Mouse (Mus musculus) megakaryocyte, adult 5-6 weeks (primary cell): ENCODE measurements around the gene Cenpt. TPM values are rescaled to one million over a fixed set of nuclear protein-coding genes. Genes with fewer than 3 reads are reported as not detected.

ENCODE experiments used
- ATAC-seq: 2 replicates; pipeline ENCODE4 v1.8.0; 2016; ENCODE audit warnings: mild to moderate bottlenecking, inconsistent platforms; ENCODE audit not compliant: poor library complexity, severe bottlenecking
- total RNA-seq, 2 experiments: library from RNA; stranded (forward) in 1 of 2; stranded (reverse) in 1 of 2; fragments of 153-499, 151-499 nt in 1 of 2; fragments of 221-1000, 200-1000 nt in 1 of 2; gene quantifications; 2 replicates each; pipeline versions ENCODE4 v1.2.3 to v1.2.4; 2015 to 2017

Cenpt gene
- total RNA-seq (2015), result 12.4 and 18.3 TPM in 2 replicates
- total RNA-seq (2017), result 16.7 and 25.0 TPM in 2 replicates

DNA sequence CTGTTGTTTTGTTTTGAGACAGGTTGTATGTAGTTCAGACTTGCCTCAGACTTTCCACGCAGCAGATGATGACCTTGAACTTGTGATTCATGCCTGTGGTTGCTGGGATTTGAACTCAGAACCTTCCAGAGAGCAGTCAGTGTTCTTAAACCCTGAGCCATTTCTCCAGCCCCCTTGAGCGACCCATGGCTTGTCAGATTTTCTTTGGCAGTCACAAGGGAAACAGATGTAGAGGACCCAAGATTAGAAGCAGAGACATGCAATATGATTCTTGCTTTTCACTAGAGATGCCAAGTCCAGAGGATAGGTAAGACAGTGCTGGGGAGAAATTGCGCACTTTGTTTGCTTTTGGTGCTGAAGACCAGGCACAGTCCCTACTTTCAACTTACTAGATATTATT lies at the start of gene Cenpt:
Cenpt (minus strand) TSS at position 101 of the 400 bp plus-strand sequence.
- no peak for ATAC-seq

DNA sequence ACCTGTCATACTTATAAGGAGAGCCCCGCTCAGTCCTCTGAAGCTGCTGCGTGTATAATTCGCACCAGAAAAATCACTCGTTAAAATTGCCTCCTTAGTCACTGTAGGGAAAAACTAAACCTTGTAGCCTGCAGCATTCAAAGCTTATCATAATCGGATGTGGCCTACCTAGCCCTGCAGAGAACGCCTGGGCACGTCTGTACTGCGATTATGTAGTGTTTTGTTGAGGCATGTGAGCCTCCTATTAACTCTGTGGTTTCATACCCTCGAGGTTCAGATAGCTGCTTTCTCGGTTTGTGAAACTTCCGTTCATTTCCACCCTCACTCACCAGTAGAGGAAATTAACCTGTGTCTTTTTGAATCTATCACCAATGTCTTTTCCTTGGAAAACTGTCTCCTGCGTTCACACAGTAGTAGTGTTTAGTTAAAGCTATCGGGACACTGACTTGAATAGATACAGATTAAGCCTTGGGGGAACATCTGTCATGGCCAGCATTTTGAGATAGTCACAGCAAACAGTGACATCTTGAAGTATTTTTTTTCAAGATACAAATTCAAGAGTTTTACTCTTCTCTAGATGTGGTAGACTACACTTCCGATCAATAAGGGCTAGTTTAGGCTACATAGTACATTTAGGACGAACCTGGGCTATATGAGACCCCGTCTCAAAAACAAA lies 48.0 kb upstream of the Cenpt start:
- ATAC-seq, result peak; percentile 41

GRCm38 (mm10) chr8:105900180-105900940 lies 47.3 kb upstream of the Cenpt start, which contains the start of gene Pskh1:
TSS of gene Pskh1 (plus strand) at chr8:105900441.
- peak; percentile 98 for ATAC-seq

- no peak for ATAC-seq
Observed at GRCm38 (mm10) chr8:105897801-105898480, 44.9 kb upstream of the Cenpt start.

DNA sequence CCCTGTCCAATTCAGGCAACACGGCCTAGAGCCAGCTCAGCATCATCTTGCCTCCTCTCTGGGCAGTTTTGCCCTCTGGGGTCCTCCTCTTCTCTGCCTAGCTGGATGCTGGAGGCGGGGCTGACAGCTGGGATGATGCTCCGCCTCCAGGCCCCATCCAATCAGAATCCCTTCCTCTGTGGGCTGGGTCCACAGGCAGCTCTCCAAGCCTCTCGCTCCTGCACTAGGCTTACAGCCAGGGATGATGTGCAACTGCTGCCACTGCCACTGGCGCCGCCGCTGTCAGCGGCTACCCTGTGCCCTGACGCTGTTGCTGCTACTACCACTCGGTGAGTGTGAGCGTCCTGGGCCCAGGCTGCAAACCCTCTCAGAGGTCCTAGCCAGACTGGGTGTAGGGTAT lies 40.3 kb upstream of the Cenpt start, which contains the start of gene Nrn1l:
Nrn1l (plus strand) TSS at position 229 of the 400 bp plus-strand sequence.
- no peak for ATAC-seq

DNA sequence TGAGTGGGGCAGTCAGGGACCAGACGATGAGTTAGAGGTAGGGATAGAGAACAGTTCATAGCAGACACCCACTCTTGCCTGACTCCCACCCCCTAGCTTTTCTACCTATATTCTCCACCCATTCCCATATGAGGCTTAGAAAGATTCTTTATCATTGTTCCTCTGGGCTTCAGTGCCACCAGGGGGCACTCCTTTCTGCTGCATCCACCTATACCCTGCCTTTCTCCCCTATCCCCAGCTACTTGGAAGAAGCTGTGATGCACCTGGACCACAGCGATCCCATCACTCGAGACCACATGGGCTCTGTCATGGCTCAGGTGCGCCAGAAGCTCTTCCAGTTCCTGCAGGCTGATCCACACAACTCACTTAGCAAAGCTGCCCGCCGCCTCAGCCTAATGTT lies 39.4 kb upstream of the Cenpt start:
- ATAC-seq, result no peak

- ATAC-seq, result no peak
Observed at GRCm38 (mm10) chr8:105890870-105891269, 37.8 kb upstream of the Cenpt start.

DNA sequence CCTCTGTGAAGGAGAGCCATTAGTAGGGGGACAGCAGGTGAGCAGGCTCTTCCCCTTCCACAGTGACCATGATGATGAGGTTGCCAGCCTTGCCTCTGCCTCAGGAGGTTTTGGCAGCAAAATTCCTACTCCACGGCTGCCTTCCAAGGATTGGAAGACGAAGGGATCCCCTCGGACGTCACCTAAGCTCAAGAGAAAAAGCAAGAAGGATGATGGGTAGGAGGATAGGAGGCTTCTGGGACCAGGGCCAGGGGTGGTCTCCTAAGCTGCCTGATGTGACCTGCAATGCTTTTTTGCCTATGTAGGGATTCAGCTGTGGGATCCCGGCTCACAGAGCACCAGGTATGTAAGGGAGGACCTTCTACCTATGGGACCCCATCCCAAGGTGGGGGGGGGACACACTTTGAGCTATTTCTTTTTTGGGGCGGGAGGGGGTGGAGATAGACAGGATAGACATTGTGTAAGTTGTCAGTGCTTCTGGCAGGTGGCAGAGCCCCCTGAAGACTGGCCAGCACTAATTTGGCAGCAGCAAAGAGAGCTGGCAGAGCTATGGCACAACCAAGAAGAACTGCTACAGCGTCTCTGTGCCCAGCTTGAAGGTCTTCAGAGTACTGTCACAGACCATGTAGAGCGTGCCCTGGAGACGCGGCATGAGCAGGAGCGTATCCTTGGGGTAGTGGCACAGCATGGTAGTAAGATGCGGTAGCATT lies 36.8 kb upstream of the Cenpt start:
- ATAC-seq, result no peak

GRCm38 (mm10) chr8:105880754-105881520 lies 27.9 kb upstream of the Cenpt start, which contains the start of gene Edc4:
TSS of gene Edc4 (plus strand) at chr8:105880881.
- peak; percentile 99 for ATAC-seq

DNA sequence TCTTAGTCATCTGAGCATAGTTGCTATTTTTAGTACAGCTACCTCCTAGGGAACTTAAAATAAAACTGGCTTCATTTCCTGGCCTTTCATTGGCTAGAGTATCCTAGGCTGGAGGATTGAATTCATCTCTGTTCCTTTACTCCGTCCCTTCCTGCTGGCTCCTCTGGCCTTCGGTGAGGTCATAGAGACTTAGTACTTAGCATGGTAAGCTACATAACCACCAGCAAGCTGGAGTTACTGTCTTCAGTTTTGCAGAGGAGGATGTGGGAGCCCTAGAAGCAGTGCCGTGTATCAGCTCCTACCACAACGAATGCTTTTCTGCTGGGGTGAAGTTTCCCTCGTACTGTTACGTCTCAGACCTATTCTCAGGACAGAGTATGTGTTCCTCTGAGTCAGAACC lies 21.2 kb upstream of the Cenpt start:
- ATAC-seq, result no peak

- ATAC-seq, result no peak
Observed at GRCm38 (mm10) chr8:105866364-105867029, 13.4 kb upstream of the Cenpt start.

DNA sequence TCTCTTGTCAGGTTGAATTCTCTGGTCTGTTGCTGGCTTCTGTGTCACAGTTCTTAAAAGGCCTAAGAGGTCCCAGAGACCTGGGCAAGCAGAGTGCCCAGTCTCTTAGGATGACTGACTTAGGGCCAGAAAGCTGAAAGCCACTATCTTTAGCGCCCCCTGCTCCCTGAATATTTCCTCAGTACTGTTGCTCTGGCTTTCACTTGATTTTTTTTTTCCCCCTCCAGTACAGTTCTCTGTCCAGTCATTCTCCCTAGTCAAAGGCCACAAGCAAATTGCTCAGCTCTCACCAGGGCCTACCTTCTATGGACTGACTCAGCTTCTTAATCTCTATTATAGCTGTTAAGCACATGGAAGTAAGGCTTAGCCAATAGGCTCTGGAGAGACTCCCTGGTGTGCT lies 8.9 kb upstream of the Cenpt start:
- no peak for ATAC-seq

DNA sequence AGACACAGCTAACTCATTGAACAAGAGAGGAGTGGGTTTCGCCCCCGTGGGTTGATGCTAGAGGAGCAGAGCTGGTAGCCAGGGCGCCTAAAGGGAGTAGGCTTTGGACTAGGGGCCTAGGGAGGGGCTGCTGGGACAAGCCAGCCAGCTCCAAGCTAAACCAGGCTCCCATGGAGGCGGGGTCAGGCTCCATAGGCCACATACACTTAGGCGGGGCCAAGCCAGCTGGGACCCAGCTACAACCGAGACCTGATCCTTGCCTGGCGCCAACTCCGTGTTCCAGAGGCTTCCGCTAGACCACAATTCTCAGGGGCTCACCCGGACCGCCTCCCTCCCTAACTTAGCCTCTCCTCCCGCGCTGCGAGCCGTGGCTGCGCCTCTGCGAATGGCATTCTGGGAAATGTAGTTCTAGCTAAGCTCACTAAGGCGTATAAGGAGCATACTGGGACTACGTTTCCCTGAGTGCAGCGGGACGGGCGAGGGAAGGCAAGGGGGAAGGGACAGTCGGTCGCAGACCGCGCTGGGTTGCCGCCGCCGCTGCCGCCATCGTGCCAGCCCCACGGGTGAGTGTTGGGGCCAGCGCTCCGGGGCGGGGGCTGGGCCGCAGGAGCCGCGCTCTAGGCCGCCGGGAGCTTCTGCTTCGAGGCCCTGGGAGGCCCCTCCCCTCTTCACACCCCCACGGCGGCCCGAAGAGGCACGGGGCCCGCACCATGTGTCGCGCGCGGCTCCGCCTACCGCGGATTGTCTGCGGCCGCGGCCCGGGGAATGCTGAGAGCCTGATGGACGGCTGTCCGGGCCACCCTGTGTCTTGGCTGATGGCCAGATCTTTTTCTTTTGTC lies 7.3 kb upstream of the Cenpt start, which contains the start of gene Nutf2:
Nutf2 (plus strand) TSS at position 438 of the 839 bp plus-strand sequence.
- ATAC-seq, result peak; percentile 89

DNA sequence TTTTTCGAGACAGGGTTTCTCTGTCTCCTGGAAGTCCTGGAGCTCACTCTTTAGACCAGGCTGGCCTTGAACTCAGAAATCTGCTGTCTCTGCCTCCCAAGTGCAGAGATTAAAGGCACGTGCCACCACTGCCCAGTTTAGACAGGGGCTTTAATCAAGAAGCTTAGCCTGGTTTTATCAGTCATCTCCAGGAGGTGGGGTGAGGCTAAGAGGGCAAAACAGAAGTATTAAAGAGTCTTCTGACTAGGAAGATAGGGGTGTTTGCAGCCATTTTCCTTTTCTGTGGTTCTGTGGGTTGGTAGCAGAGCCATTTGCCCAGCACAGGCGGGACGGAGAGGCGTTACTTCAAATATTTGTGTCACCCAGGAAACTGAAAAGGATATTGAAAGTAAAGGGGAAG lies 6.2 kb upstream of the Cenpt start:
- no peak for ATAC-seq

DNA sequence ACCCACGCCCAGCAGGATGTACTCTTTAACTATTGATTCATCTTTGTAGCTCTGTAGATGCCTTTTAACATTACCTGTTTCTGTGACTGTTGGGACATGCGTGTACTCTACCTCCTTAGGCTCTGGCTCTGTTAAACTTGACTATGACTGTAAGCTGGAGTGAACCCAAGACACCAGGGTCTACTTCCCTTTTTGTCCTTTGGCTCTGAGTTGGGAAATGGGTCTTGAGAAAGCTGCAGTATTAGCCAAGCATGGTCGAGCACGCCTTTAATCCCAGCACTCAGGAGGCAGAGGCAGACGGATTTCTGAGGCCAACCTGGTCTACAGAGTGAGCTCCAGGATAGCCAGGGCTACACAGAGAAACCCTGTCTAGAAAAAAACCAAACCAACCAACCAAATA lies 5.4 kb upstream of the Cenpt start:
- peak; percentile 37 for ATAC-seq

DNA sequence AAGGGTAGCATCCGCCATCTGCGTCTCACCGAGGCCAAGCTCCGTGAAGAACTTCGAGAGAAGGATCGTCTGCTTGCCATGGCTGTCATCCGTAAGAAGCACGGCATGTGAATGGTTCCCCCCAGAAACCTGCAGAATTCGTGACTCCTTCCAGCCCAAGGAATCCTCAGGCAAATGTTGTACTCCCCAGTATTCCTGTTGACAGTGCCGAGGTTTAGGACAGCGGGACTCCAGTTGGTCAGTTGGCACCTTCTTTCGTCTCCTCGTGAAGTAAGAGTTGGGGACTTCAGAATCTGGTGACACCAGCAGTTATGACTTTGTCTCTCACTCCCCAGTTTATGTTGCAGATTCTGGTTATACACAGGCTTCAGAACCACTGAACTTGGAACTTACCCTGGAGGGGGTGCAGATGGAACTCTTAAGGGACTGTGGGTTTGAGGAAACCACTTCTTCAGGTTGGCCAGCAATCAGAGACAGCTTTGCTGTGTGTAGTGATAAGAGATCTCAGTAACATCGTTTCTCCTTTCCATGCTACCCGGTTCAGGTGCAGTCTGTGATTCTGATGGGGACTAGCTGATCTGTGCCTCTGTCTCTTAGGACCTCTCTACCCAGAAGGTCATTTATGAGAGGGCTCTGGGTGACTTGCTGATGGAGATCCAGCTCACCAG lies 3.2 kb upstream of the Cenpt start:
- no peak for ATAC-seq

- ATAC-seq, result peak; percentile 0; the same call in 1 of the 2 replicates
Observed at GRCm38 (mm10) chr8:105855248-105856167, 2.4 kb upstream of the Cenpt start.
